Mouse (Mus musculus) small intestine, adult 2 months (tissue): ENCODE measurements around the gene Tnks2.

Experiments used
- CTCF ChIP-seq: fragments of 200-500 bp; IDR thresholded peaks from 2 replicates; pipeline ENCODE4 v1.5.1; 2012; ENCODE audit warnings: low read depth, mild to moderate bottlenecking, control low read depth, inconsistent platforms, low read length, moderate library complexity, mixed read lengths; ENCODE audit not compliant: insufficient replicate concordance, insufficient read length; ENCODE audit errors: extremely low read depth
- POLR2A ChIP-seq: fragments of 200-500 bp; IDR thresholded peaks from 2 replicates; pipeline ENCODE4 v1.6.1; 2012; ENCODE audit warnings: low read depth, mild to moderate bottlenecking, control low read depth, inconsistent platforms, low read length, moderate library complexity

DNA sequence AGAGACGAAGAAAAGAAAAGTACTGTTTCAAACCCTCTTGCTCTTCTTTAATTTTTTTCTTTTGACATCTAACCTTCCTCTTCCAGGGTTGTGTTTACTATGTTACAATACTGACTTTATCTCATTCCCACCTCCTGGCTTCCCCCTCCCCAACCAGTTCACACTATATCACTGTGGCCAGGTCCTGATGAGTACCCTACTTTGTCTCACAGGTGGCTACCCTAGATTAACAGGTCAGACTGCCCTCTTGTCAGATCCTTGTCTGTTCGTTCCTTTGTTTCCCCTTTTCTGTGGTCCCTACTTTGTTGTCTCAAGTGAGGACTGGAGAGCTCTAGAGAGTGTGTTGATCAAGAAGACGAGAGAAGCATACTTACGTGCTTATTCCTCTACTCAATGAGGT lies 102.3 kb downstream of the Tnks2 start:
- TF ChIP-seq CTCF: no peak
- no peak for TF ChIP-seq POLR2A
